Mouse (Mus musculus) heart, adult 9 months (tissue): ENCODE measurements at regions not wholly inside any gene's neighbourhood (a gene's known extent, or its start where the extent isn't known, plus 50 kb on each side); places are given as distances from the start of the nearest gene placed in this dataset.

ENCODE experiments used
- DNase-seq, 2 experiments: peaks; one replicate each; pipeline ENCODE4 v3.0.0; 2022; ENCODE audit warnings: low spot score in 2 of 2

GRCm38 (mm10) chrX:32224989-32225388 lies 53.2 kb upstream of the Btbd35f2 start:
- DNase-seq, result peak; percentile 4
